Mouse (Mus musculus) liver, embryonic 11.5 days (tissue): ENCODE data around the gene Slc39a11. TPM values are rescaled to one million over a fixed set of nuclear protein-coding genes. Genes with fewer than 3 reads are reported as not detected.

Experiments used
- ATAC-seq: fragments of 200-750 bp; cut with Nextera tagmentation; replicated peaks from 2 replicates; pipeline ENCODE4 v1.8.0; 2017; ENCODE audit warnings: moderate number of reproducible peaks, mild to moderate bottlenecking, moderate TSS enrichment, moderate library complexity; ENCODE audit not compliant: low FRiP score
- DNase-seq: peaks from one replicate; pipeline ENCODE4 v3.0.0-alpha.2; 2017; ENCODE audit warnings: low spot score
- H3K27ac ChIP-seq: fragments of 300-500 bp; sonication (generic); 2 replicates; pipeline ENCODE4 v1.5.1; 2014; ENCODE audit warnings: mild to moderate bottlenecking, low read depth, low read length, control low read depth
- H3K27me3 ChIP-seq: fragments of 300-500 bp; sonication (generic); replicated peaks from 2 replicates; pipeline ENCODE4 v1.6.1; 2014; ENCODE audit warnings: low read length, mixed read lengths; ENCODE audit not compliant: control insufficient read depth, insufficient read depth
- H3K36me3 ChIP-seq: fragments of 300-500 bp; sonication (generic); 2 replicates; pipeline ENCODE4 v1.6.1; 2014; ENCODE audit warnings: mild to moderate bottlenecking, low read length, moderate library complexity, mixed read lengths; ENCODE audit not compliant: control insufficient read depth, insufficient read depth
- H3K4me1 ChIP-seq: fragments of 300-500 bp; sonication (generic); replicated peaks from 2 replicates; pipeline ENCODE4 v1.6.1; 2014; ENCODE audit warnings: low read length, mixed read lengths; ENCODE audit not compliant: control insufficient read depth, insufficient read depth
- H3K4me2 ChIP-seq: fragments of 300-500 bp; sonication (generic); 2 replicates; pipeline ENCODE4 v1.6.1; 2014; ENCODE audit warnings: mild to moderate bottlenecking, control low read depth, moderate library complexity
- H3K4me3 ChIP-seq: fragments of 300-500 bp; sonication (generic); 2 replicates; pipeline ENCODE4 v1.5.1; 2014; ENCODE audit warnings: low read depth, low read length, control low read depth
- H3K9ac ChIP-seq: fragments of 300-500 bp; sonication (generic); 2 replicates; pipeline ENCODE4 v1.6.1; 2014; ENCODE audit warnings: low read depth, low read length, control low read depth
- H3K9me3 ChIP-seq: fragments of 300-500 bp; sonication (generic); 2 replicates; pipeline ENCODE4 v1.6.1; 2016; ENCODE audit warnings: low read length, inconsistent platforms, mixed read lengths; ENCODE audit not compliant: control insufficient read depth
- WGBS: fragments of 180-500 bp; shearing (Covaris S2); extraction: QIAGEN DNeasy Blood & Tissue Kit; methylation state at CpG from one replicate; pipeline ENCODE4 v1.1.7; 2014; 5-methylcytosine and 5-hydroxymethylcytosine counted together
- polyA plus RNA-seq: library from polyadenylated mRNA; unstranded; fragments of >200 nt; fragmentation: Nextera tagmentation; extraction: Ambion mirVana; gene quantifications from 2 replicates; pipeline ENCODE4 v1.2.1, GENCODE M21; 2014

Slc39a11 gene
- polyA plus RNA-seq, 1 experiment from 2014 or later = 20.9 TPM

GRCm38 (mm10) chr11:113223756-113224323 is 426.0 kb downstream of the Slc39a11 start:
- Histone ChIP-seq H3K27me3 (no peaks in the 10 kb centered on the region), H3K27ac (no peak overlapping the region), H3K4me3 (no peak overlapping the region), H3K4me2 (no peak overlapping the region), H3K4me1 (no peaks in the 10 kb centered on the region), H3K9ac (no peak overlapping the region), H3K36me3 (no peaks in the 10 kb centered on the region), H3K9me3 (no peaks in the 10 kb centered on the region)
- DNase-seq (no peak), ATAC-seq (no peak)
- WGBS = 46% methylated on average over 4 of the region's 4 CpGs

- peak overlapping the region; percentile 17; the same call in 1 of the 2 replicates for H3K4me2 ChIP-seq
- H3K36me3 ChIP-seq = no peaks in the 10 kb centered on the region
- no peaks in the 10 kb centered on the region for H3K9me3 ChIP-seq
- no peaks in the 10 kb centered on the region for H3K27me3 ChIP-seq
- 59% methylated on average over 18 of the region's 18 CpGs for WGBS
- no peak overlapping the region for H3K4me3 ChIP-seq
- H3K27ac ChIP-seq = no peak overlapping the region; the same call in none of the 2 replicates
- H3K4me1 ChIP-seq = no peaks in the 10 kb centered on the region
- DNase-seq (no peak), ATAC-seq (no peak)
- no peak overlapping the region for H3K9ac ChIP-seq
These were observed 428.3 kb downstream of the Slc39a11 start for GRCm38 (mm10) chr11:113221267-113222195.

DNA sequence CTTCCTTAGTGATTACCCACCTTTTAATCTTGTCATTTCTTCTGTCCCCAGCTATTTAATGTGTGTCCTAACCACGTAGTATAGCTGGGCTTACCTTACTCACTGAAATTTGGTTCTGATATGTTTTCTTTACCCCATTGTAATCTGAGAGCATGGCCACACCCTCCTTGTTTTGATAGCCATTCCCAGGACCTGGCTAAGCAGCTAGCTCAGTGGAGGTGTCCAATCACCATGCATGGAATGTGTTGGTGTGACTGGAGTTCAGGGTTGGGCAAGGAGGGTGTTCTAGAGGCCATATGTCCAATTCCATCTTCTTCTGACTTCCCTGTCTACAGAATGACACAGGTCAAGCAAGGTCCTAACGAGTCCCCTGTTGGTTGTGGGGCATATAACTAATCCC is 429.2 kb downstream of the Slc39a11 start:
- ATAC-seq (no peak), DNase-seq (no peak)
- Histone ChIP-seq H3K4me2 (no peak overlapping the region), H3K4me1 (no peaks in the 10 kb centered on the region), H3K4me3 (no peak overlapping the region), H3K36me3 (no peaks in the 10 kb centered on the region), H3K9ac (no peak overlapping the region), H3K9me3 (no peaks in the 10 kb centered on the region), H3K27ac (no peak overlapping the region), H3K27me3 (no peaks in the 10 kb centered on the region)
- 75% methylated on average over 2 of the region's 2 CpGs for WGBS

- ATAC-seq (no peak), DNase-seq (no peak)
- Histone ChIP-seq H3K9me3 (no peaks in the 10 kb centered on the region), H3K27ac (no peak overlapping the region), H3K36me3 (no peaks in the 10 kb centered on the region), H3K4me2 (no peak overlapping the region), H3K9ac (no peak overlapping the region), H3K4me3 (no peak overlapping the region), H3K27me3 (no peaks in the 10 kb centered on the region), H3K4me1 (no peaks in the 10 kb centered on the region)
- WGBS = 89% methylated on average over 7 of the region's 7 CpGs
These were observed 435.1 kb downstream of the Slc39a11 start for GRCm38 (mm10) chr11:113214741-113215140.

- Histone ChIP-seq H3K4me3 (no peak overlapping the region), H3K27ac (no peak overlapping the region), H3K36me3 (no peaks in the 10 kb centered on the region), H3K27me3 (no peaks in the 10 kb centered on the region), H3K9ac (no peak overlapping the region), H3K4me2 (no peak overlapping the region), H3K9me3 (no peaks in the 10 kb centered on the region), H3K4me1 (no peaks in the 10 kb centered on the region)
- no peak for DNase-seq
- ATAC-seq = no peak
- 77% methylated on average over 13 of the region's 13 CpGs for WGBS
These were observed 437.4 kb downstream of the Slc39a11 start for GRCm38 (mm10) chr11:113212390-113213025.

DNA sequence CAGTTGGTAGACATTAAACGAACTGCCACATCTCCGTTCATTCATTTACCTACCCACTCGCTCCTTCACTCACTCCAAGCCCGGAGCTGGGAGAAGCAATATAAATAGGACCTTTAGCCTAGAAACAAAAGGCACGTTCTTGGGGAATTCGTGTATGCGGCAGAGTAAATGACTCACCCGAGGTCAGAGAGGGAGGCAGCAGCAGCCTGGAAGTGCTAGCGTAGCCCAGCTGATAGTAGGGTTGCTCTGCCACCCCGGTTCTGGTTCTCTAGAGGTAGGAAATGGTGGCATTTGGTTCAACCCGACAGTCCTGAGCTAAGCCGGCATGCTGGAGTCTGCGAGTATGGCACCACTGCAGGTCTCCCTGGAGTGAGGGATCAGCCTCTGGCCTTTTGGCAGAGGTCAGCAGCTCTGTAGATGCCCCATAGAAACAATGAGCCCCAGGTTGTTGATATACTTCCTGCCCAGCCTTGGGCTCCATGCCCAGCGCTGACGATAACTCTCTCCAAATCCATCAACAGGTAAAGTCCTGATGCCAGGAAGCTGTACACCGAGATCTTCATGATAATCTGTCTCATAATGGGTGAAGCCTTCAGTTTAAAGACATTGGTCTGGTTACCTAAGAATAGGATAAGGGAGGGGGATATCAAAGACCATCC is 440.5 kb downstream of the Slc39a11 start:
- no peak for ATAC-seq
- Histone ChIP-seq H3K9me3 (no peaks in the 10 kb centered on the region), H3K4me1 (no peaks in the 10 kb centered on the region), H3K27me3 (no peaks in the 10 kb centered on the region), H3K4me3 (no peak overlapping the region), H3K4me2 (no peak overlapping the region), H3K27ac (no peak overlapping the region), H3K9ac (no peak overlapping the region), H3K36me3 (no peaks in the 10 kb centered on the region)
- DNase-seq = no peak
- 78% methylated on average over 16 of the region's 16 CpGs for WGBS

DNA sequence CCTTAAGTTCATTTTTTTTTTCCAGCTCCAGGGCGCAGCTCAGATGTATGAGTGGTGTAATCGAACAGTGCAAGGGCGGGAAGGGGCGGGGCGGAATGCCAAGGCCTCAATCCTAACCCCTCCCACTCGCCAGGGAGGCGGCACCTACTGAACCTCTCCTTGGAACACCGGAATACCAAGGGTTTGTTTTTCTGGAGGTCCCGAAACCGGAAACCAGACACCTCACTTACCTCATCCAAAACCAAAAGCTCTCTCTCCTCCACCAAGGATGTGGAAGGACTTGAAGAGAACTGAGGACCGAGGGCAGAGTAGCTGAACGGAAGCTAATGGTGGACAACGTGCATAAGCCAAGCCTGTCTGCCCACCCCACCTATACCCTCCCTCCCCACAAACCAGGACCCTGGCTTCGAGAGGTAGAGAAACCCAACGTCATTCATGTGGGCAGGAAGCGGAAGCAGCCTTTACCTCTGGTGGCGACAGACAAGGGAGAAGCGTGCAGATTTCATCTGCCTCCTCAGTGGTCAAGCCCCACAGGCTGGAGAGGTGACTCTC is 441.3 kb downstream of the Slc39a11 start:
- H3K9me3 ChIP-seq = no peaks in the 10 kb centered on the region
- 59% methylated on average over 18 of the region's 18 CpGs for WGBS
- DNase-seq (no peak), ATAC-seq (no peak)
- no peak overlapping the region for H3K27ac ChIP-seq
- H3K9ac ChIP-seq = no peak overlapping the region
- no peak overlapping the region for H3K4me3 ChIP-seq
- H3K4me1 ChIP-seq = no peaks in the 10 kb centered on the region
- no peaks in the 10 kb centered on the region for H3K36me3 ChIP-seq
- H3K27me3 ChIP-seq = no peaks in the 10 kb centered on the region
- no peak overlapping the region for H3K4me2 ChIP-seq

GRCm38 (mm10) chr11:113207966-113208365 is 441.9 kb downstream of the Slc39a11 start:
- H3K4me2 ChIP-seq = no peak overlapping the region
- DNase-seq = no peak
- no peak overlapping the region for H3K4me3 ChIP-seq
- no peaks in the 10 kb centered on the region for H3K9me3 ChIP-seq
- no peaks in the 10 kb centered on the region for H3K27me3 ChIP-seq
- H3K4me1 ChIP-seq = no peaks in the 10 kb centered on the region
- no peak overlapping the region for H3K27ac ChIP-seq
- WGBS = 68% methylated on average over 11 of the region's 14 CpGs
- no peak overlapping the region for H3K9ac ChIP-seq
- no peaks in the 10 kb centered on the region for H3K36me3 ChIP-seq
- no peak for ATAC-seq
